Mouse (Mus musculus) adrenal gland, postnatal 10 days (tissue): ENCODE measurements around the gene Twistnb. TPM values are rescaled to one million over a fixed set of nuclear protein-coding genes. Genes with fewer than 3 reads are reported as not detected.

ENCODE experiments used
- DNase-seq: peaks from one replicate; pipeline ENCODE4 v3.0.0; 2021; ENCODE audit warnings: mixed read lengths
- long read RNA-seq, 2 experiments: library from polyadenylated mRNA; stranded (forward); transcript quantifications; one replicate each; pipeline ENCODE4 v2.0.0; 2021
- total RNA-seq, 2 experiments: library from RNA; stranded (reverse); gene quantifications; 2 replicates each; pipeline ENCODE4 v1.2.3; 2021

Gene Twistnb
- 10 to 100 TPM; 18.3 to 18.8 TPM for total RNA-seq
- long read RNA-seq, experiment 1, full-length matches to known transcripts, result 19 of 21 reads
- long read RNA-seq, experiment 1, partial matches to known transcripts, result 1 of 21 reads
- long read RNA-seq, experiment 1, other reads (novel, unspliced or antisense), result 1 of 21 reads
- long read RNA-seq, experiment 2, full-length matches to known transcripts, result 6 of 9 reads
- long read RNA-seq, experiment 2, partial matches to known transcripts, result 0 of 9 reads
- long read RNA-seq, experiment 2, other reads (novel, unspliced or antisense), result 3 of 9 reads

GRCm38 (mm10) chr12:33429387-33430160 is at the start of gene Twistnb:
TSS of gene Twistnb (plus strand) at chr12:33429635.
- DNase-seq, result peak; percentile 98

GRCm38 (mm10) chr12:33388842-33389241 is 40.6 kb upstream of the Twistnb start:
- DNase-seq, result peak; percentile 76

GRCm38 (mm10) chr12:33390844-33391560 is 38.4 kb upstream of the Twistnb start:
- peak; percentile 16 for DNase-seq

- DNase-seq, result peak; percentile 15
These were observed 34.4 kb upstream of the Twistnb start, which contains the start of gene Efcab10 for GRCm38 (mm10) chr12:33394804-33395623. TSS of gene Efcab10 (plus strand) at chr12:33394854.

- no peak for DNase-seq
These were observed 26.2 kb upstream of the Twistnb start for GRCm38 (mm10) chr12:33403265-33403693.

GRCm38 (mm10) chr12:33404996-33405395 is 24.4 kb upstream of the Twistnb start:
- DNase-seq, result no peak

GRCm38 (mm10) chr12:33405398-33406026 is 23.9 kb upstream of the Twistnb start:
- no peak for DNase-seq

- no peak for DNase-seq
These were observed 17.8 kb upstream of the Twistnb start for GRCm38 (mm10) chr12:33411580-33412151.

- DNase-seq, result peak; percentile 50
These were observed 5.1 kb upstream of the Twistnb start for GRCm38 (mm10) chr12:33424329-33424728.

- DNase-seq, result no peak
These were observed 2.1 kb upstream of the Twistnb start for GRCm38 (mm10) chr12:33427293-33427692.

- no peak for DNase-seq
These were observed 1.7 kb upstream of the Twistnb start for GRCm38 (mm10) chr12:33427726-33428125.

GRCm38 (mm10) chr12:33433812-33434211 is 4.4 kb downstream of the Twistnb start:
- no peak for DNase-seq

GRCm38 (mm10) chr12:33434758-33435157 is 5.3 kb downstream of the Twistnb start:
- no peak for DNase-seq

- DNase-seq, result no peak
These were observed 26.0 kb downstream of the Twistnb start for GRCm38 (mm10) chr12:33455418-33455817.

GRCm38 (mm10) chr12:33456242-33456641 is 26.8 kb downstream of the Twistnb start:
- DNase-seq, result peak; percentile 11

GRCm38 (mm10) chr12:33480975-33481374 is 51.5 kb downstream of the Twistnb start:
- no peak for DNase-seq

- no peak for DNase-seq
These were observed 53.5 kb downstream of the Twistnb start for GRCm38 (mm10) chr12:33482931-33483330.
